Mouse (Mus musculus) cerebellum, adult 2 months (tissue): ENCODE measurements around the gene Zbtb1. TPM values are rescaled to one million over a fixed set of nuclear protein-coding genes. Genes with fewer than 3 reads are reported as not detected.

ENCODE experiments used
- DNase-seq, 2 experiments: peaks; one replicate each; pipeline ENCODE4 v3.0.0; 2021
- H3K27ac ChIP-seq: fragments of 200-500 bp; 2 replicates; pipeline ENCODE4 v1.5.1; 2012; ENCODE audit warnings: low read length, control low read depth, inconsistent platforms; ENCODE audit not compliant: insufficient read depth
- H3K27me3 ChIP-seq: fragments of 200-500 bp; 2 replicates; pipeline ENCODE4 v1.6.1; 2012; ENCODE audit warnings: inconsistent platforms, mild to moderate bottlenecking, low read length, moderate library complexity; ENCODE audit not compliant: control insufficient read depth, insufficient read depth
- H3K4me1 ChIP-seq: fragments of 200-500 bp; 2 replicates; pipeline ENCODE4 v1.6.1; 2011; ENCODE audit warnings: low read length; ENCODE audit not compliant: control insufficient read depth, insufficient read depth
- H3K4me3 ChIP-seq: fragments of 200-500 bp; replicated peaks from 2 replicates; pipeline ENCODE3; 2011; ENCODE audit warnings: mild to moderate bottlenecking, low read depth, low read length, control low read depth; ENCODE audit not compliant: insufficient read depth
- CTCF ChIP-seq: fragments of 200-500 bp; IDR thresholded peaks from 2 replicates; pipeline ENCODE4 v1.5.1; 2011; ENCODE audit warnings: low read depth, mild to moderate bottlenecking, control low read depth, low read length, moderate library complexity, borderline replicate concordance; ENCODE audit not compliant: insufficient read depth
- POLR2A ChIP-seq: fragments of 200-500 bp; IDR thresholded peaks from 2 replicates; pipeline ENCODE4 v1.6.1; 2011; ENCODE audit warnings: low read length, control low read depth, borderline replicate concordance; ENCODE audit not compliant: insufficient read depth
- WGBS: fragments of 180-500 bp; shearing (Covaris S2); methylation state at CpG from one replicate; pipeline ENCODE4 v1.1.7; 2018; 5-methylcytosine and 5-hydroxymethylcytosine counted together
- polyA plus RNA-seq: library from polyadenylated mRNA; depleted of rRNA; stranded (reverse); fragments of >200 nt; gene quantifications from 2 replicates; pipeline ENCODE4 v1.2.3, GENCODE M21; 2012

Gene Zbtb1
- polyA plus RNA-seq, 1 experiment = 3.3 TPM

DNA sequence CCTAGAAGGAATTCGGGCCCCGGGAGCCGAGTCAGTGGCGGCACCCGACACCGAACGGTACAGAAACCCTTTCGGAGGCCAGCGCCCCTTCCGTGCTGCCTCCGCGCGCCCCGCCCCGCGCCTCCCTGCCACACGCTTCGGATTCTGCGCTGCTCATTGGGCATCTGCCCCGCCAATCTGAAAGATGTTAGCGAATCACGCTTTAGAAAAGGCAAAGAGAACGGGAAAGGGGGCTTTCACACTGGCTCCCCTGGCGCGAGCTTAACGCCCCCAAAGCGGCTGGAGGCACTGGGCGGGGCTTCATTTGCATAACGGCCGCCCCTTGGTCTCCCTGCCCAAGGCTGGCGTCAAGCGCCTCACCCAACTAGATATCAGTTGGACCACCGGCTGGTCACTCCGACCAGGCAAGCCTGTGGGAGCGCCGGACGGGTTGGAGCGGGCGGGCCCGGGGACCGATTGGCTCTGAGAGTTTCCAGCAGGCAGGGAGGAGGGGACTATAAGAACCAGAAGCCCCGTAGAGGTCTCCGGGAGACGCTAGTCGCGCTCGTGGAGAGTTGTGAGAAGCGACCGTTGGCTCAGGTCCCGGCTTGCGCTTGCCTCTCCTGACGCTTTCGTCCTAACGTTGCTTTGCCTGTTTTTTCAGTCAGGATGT is 33.9 kb downstream of the Zbtb1 start, which contains the start of gene Hspa2:
Hspa2 (plus strand) TSS at position 291 of the 652 bp plus-strand sequence.
- Histone ChIP-seq H3K27me3 (no peaks in the 10 kb centered on the region), H3K4me3 (peak within 1 kb of the TSS; percentile 85), H3K4me1 (peaks cover 3% of the 10 kb centered on the region; the same call in 1 of the 2 replicates), H3K27ac (peak within 1 kb of the TSS; percentile 93)
- peak; percentile 99 to 100 for DNase-seq
- TF ChIP-seq POLR2A = peak; percentile 88; the same call in 1 of the 2 replicates
- no peak for TF ChIP-seq CTCF
- WGBS = under 1% methylated on average over 52 of the region's 54 CpGs

DNA sequence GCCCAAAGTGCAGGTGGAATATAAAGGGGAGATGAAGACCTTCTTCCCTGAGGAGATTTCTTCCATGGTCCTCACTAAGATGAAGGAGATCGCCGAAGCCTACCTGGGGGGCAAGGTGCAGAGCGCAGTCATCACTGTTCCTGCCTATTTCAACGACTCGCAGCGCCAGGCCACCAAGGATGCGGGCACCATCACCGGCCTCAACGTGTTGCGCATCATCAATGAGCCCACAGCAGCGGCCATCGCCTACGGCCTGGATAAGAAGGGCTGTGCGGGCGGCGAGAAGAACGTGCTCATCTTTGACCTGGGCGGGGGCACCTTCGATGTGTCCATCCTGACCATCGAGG is 34.7 kb downstream of the Zbtb1 start:
- no peak overlapping the region for H3K27ac ChIP-seq
- H3K4me3 ChIP-seq = peak overlapping the region; percentile 85
- peaks cover 3% of the 10 kb centered on the region; the same call in 1 of the 2 replicates for H3K4me1 ChIP-seq
- peak in 1 of 2 experiments; percentile 44 for DNase-seq
- 7% methylated on average over 20 of the region's 20 CpGs for WGBS
- TF ChIP-seq POLR2A = no peak
- TF ChIP-seq CTCF = no peak
- no peaks in the 10 kb centered on the region for H3K27me3 ChIP-seq

DNA sequence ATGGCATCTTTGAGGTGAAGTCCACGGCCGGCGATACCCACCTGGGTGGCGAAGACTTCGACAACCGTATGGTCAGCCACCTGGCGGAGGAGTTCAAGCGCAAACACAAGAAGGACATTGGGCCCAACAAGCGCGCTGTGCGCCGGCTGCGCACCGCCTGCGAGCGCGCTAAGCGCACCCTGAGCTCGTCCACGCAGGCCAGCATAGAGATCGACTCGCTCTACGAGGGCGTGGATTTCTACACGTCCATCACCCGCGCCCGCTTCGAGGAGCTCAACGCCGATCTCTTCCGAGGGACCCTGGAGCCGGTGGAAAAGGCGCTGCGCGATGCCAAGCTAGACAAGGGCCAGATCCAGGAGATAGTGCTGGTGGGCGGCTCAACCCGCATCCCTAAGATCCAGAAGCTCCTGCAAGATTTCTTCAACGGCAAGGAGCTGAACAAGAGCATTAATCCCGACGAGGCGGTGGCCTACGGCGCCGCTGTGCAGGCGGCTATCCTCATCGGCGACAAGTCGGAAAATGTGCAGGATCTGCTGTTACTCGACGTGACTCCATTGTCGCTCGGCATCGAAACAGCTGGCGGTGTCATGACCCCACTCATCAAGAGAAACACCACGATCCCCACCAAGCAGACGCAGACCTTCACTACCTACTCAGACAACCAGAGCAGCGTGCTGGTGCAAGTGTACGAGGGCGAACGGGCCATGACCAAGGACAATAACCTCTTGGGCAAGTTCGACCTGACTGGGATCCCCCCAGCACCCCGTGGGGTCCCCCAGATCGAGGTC is 35.3 kb downstream of the Zbtb1 start:
- TF ChIP-seq POLR2A = no peak
- no peak for TF ChIP-seq CTCF
- DNase-seq = peak; percentile 20 to 46
- peak overlapping the region; percentile 85 for H3K4me3 ChIP-seq
- H3K27ac ChIP-seq = no peak overlapping the region
- H3K27me3 ChIP-seq = no peaks in the 10 kb centered on the region
- 3% methylated on average over 64 of the region's 64 CpGs for WGBS
- H3K4me1 ChIP-seq = peaks cover 3% of the 10 kb centered on the region; the same call in 1 of the 2 replicates

DNA sequence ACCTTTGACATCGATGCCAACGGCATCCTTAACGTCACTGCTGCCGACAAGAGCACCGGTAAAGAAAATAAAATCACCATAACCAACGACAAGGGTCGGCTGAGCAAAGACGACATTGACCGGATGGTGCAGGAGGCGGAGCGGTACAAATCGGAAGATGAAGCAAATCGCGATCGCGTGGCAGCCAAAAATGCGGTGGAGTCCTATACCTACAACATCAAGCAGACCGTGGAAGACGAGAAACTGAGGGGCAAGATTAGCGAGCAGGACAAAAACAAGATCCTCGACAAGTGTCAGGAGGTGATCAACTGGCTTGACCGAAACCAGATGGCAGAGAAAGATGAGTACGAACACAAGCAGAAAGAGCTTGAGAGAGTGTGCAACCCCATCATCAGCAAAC is 35.9 kb downstream of the Zbtb1 start:
- Histone ChIP-seq H3K27ac (no peak overlapping the region), H3K4me1 (peaks cover 3% of the 10 kb centered on the region; the same call in 1 of the 2 replicates), H3K27me3 (no peaks in the 10 kb centered on the region), H3K4me3 (peak overlapping the region; percentile 42)
- WGBS = 10% methylated on average over 23 of the region's 23 CpGs
- no peak for TF ChIP-seq POLR2A
- TF ChIP-seq CTCF = no peak
- DNase-seq = peak in 1 of 2 experiments; percentile 14

DNA sequence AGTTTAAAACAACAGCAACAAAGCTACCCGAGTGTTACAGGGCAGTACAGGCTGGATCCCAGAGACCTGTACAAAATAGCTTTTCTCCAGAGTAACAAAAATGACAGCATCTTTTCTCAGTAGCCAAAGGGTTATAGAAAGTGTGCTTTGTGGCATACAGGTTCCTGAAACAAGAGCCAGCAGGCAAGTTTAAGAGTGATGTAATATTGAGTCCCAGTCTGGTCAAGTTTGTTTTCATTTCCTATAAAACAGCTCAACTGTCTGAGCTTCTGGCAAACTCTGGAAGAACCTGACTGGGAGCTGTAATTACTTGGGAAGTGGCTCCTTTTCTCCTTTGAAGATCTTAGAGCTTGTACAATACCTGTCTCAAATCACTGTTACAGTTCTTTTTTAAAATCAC is 37.1 kb downstream of the Zbtb1 start:
- TF ChIP-seq CTCF = no peak
- no peak for TF ChIP-seq POLR2A
- 71% methylated on average over 1 of the region's 1 CpGs for WGBS

DNA sequence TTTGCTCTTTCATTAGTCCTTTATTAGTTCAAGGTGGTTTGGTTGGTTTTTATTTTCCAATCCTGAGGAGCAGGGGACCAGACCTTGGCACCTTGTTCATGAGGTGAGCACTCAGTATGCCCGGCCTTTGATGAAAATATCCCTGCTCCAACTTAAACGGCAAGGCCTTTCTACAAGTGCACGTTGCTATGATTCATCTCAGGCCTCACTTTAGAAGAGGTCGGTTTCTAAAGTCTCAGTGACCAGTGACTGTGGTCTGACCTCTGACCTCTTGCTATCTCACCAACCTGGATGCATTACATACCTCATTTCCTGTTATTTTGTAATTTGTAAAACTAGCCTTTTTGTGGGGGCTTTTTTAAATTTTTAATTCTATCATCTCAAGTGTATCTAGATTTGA is 39.1 kb downstream of the Zbtb1 start:
- Histone ChIP-seq H3K4me3 (no peak overlapping the region), H3K4me1 (no peaks in the 10 kb centered on the region), H3K27ac (no peak overlapping the region), H3K27me3 (no peaks in the 10 kb centered on the region)
- TF ChIP-seq POLR2A = no peak
- no peak for TF ChIP-seq CTCF
- 62% methylated on average over 4 of the region's 4 CpGs for WGBS
- DNase-seq = no peak

More for the DNA sequence above, 37.1 kb downstream of the Zbtb1 start:
- no peak overlapping the region for H3K27ac ChIP-seq
- H3K4me3 ChIP-seq = no peak overlapping the region
- H3K4me1 ChIP-seq = peaks cover 3% of the 10 kb centered on the region; the same call in 1 of the 2 replicates
- no peak for DNase-seq
- H3K27me3 ChIP-seq = no peaks in the 10 kb centered on the region

DNA sequence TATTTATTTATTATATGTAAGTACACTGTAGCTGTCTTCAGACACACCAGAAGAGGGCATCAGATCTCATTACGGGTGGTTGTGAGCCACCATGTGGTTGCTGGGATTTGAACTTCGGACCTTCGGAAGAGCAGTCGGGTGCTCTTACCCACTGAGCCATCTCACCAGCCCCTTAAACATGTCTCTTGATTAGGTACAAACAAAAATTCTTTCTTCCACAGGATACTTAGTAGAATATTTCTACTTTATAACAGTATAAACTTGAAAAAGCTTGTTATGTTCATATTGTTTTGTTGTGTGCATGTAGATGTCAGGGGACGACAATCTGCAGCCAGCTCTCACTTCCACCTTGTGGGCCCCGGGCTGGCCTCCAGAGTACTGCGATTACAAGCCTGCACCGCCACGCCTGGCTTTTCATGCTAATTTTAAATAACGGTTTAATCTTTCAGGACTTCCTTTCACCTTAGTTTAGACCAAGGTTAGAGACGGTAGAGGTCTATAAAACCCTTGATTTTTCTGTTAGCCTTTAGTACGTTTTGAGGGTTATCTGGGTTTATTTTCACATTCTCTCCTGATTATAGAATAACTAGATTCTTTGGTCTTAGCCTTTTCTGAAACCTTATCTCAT is 45.4 kb downstream of the Zbtb1 start:
- TF ChIP-seq CTCF (no peak), POLR2A (no peak)
- no peak for DNase-seq
- Histone ChIP-seq H3K27ac (no peak overlapping the region), H3K27me3 (peaks cover 1% of the 10 kb centered on the region; the same call in 1 of the 2 replicates), H3K4me1 (no peaks in the 10 kb centered on the region), H3K4me3 (no peak overlapping the region)
- WGBS = 87% methylated on average over 12 of the region's 12 CpGs

DNA sequence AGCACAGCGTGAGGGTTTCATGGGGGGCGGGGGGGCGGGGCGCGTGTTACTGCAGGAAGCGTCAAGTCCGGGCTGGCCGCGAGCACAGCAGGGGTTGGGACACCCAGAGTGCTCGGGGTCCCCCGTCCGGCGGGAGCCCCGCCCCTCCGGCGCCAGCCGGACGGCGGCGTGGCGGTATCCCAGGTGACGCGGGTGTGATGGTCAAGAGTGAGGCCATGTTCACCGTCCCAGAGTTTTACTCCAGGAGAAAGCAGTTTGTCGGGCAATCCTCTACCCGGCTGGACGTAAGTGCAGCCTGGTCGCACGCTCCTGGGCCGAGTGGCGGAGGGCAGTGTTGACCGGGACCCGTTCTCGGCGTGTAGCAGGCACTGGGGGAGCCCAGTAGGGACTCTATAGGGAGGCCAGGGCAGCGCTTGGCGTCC is 47.4 kb downstream of the Zbtb1 start, which contains the start of gene Ppp1r36:
Ppp1r36 (plus strand) TSS at position 106 of the 422 bp plus-strand sequence.
- TF ChIP-seq CTCF (no peak), POLR2A (no peak)
- DNase-seq = no peak
- H3K27me3 ChIP-seq = peaks cover 1% of the 10 kb centered on the region; the same call in 1 of the 2 replicates
- H3K4me3 ChIP-seq = no peak within 1 kb of the TSS
- H3K4me1 ChIP-seq = no peaks in the 10 kb centered on the region
- 3% methylated on average over 37 of the region's 37 CpGs for WGBS
- H3K27ac ChIP-seq = no peak within 1 kb of the TSS
